Mouse (Mus musculus): ENCODE results near the gene Sgpl1. TPM values are rescaled to one million over a fixed set of nuclear protein-coding genes. Genes with fewer than 3 reads are reported as not detected.

The Sgpl1 gene
- polyA plus RNA-seq, 1 experiment from 2014 or later = 23.4 TPM

DNA sequence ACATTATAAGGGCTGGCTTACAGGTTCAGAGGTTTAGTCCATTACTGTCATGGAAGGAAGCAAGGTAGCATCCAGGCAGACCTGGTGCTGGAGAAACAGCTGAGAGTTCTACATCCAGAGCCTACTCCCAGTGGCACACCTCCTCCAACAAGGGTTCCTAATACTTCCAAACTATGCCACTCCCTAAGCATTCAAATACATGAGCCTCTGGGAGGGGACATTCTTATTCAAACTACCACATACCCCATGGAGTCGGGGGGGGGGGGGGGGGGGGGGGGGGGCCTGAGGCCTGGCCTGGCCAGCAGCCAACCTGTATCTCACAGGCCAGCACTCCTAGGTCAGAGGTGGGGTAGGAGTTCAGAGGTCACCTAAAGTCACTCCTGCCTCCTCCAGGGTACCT is 88.4 kb downstream of the Sgpl1 start:
- Histone ChIP-seq H3K36me3 (no peaks in the 10 kb centered on the region), H3K9me3 (replicated peaks) (no peaks in the 10 kb centered on the region; the same call in 1 of the 2 replicates), H3K27me3 (no peaks in the 10 kb centered on the region), H3K4me1 (replicated peaks) (peaks cover 10% of the 10 kb centered on the region), H3K27ac (peak overlapping the region; percentile 57), H3K9ac (no peak overlapping the region), H3K4me3 (no peak overlapping the region), H3K4me2 (no peak overlapping the region)
- no peak for ATAC-seq (replicated peaks; ENCODE audit: insufficient number of reproducible peaks, insufficient read depth, low FRiP score, low read depth)
- WGBS = no CpG with 5 or more reads among the region's 1 CpGs

DNA sequence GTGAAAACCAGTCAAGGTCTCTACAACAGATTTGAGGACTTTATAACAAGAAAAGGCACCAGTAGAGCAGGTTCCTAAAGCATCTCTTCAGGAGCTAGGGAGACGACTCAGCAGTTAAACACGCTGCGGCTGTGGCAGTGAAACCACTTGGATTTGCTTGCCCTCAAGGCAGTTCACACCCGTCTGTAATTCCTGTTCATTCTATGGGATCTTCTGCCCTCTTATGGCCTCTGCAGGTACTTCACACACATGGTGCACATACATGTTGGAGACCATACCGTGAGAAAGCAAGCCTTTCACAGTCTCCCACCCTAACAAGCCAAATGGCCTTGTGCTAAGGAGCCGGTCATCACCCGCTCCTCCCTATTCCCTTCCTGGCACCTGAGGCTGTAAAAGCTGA is 90.8 kb downstream of the Sgpl1 start:
- H3K4me3 ChIP-seq = no peak overlapping the region
- H3K36me3 ChIP-seq = no peaks in the 10 kb centered on the region
- 91% methylated on average over 7 of the region's 7 CpGs for WGBS
- H3K9ac ChIP-seq = no peak overlapping the region
- no peaks in the 10 kb centered on the region; the same call in 1 of the 2 replicates for H3K9me3 ChIP-seq (replicated peaks)
- no peak overlapping the region for H3K4me2 ChIP-seq
- H3K27me3 ChIP-seq = no peaks in the 10 kb centered on the region
- no peak overlapping the region for H3K27ac ChIP-seq
- no peak for ATAC-seq (replicated peaks; ENCODE audit: insufficient number of reproducible peaks, insufficient read depth, low FRiP score, low read depth)
- H3K4me1 ChIP-seq (replicated peaks) = peaks cover 10% of the 10 kb centered on the region

DNA sequence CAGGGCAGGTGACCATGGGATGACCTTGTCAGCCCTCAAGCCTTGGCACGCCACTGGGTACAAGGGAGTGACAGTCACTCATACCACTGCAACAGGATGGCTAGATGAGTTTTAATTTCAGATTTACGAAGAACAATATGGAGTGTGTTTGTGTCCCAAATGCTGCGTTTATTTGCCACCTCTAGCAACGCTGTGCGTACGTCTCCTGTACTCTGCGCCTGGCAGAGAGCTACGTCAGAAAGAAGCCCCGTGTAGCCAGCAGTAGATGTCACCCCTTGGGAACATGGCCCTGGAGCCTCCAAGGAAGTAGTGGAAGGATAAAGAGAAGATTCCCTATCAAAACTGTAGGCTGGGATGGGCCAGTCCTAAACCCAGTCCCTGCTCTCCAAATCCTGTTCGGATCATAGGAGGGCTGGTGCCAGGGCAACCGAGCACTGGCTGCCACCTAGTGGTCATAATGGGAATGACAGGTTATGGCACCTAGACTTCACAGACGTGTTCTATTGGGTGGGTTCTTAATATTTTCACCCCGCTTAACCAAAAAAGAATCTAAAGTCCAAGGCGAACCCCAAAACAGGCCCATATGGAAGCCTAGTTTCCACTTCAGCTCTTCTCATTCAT is 95.4 kb downstream of the Sgpl1 start:
- no peaks in the 10 kb centered on the region; the same call in 1 of the 2 replicates for H3K9me3 ChIP-seq (replicated peaks)
- H3K4me2 ChIP-seq = no peak overlapping the region
- WGBS = 56% methylated on average over 14 of the region's 14 CpGs
- no peaks in the 10 kb centered on the region for H3K36me3 ChIP-seq
- H3K27ac ChIP-seq = no peak overlapping the region
- H3K4me1 ChIP-seq (replicated peaks) = no peaks in the 10 kb centered on the region
- no peak overlapping the region for H3K9ac ChIP-seq
- H3K4me3 ChIP-seq = no peak overlapping the region
- H3K27me3 ChIP-seq = no peaks in the 10 kb centered on the region
- ATAC-seq (replicated peaks; ENCODE audit: insufficient number of reproducible peaks, insufficient read depth, low FRiP score, low read depth) = no peak

Small RNAs within 50 kb of the gene (microRNA-seq; reads per million reads assigned to microRNA genes)
- not detected for gene Gm44308

Other genes with a start within 250 kb of the Sgpl1 start
- gene Pcbd1, start 58.4 kb downstream of the Sgpl1 start, polyA plus RNA-seq (2015; fragmentation: Nextera tagmentation; extraction: Ambion mirVana) = 53.0 and 59.8 TPM in 2 replicates
- gene Tbata, start 24.3 kb upstream of the Sgpl1 start, polyA plus RNA-seq (2015; fragmentation: Nextera tagmentation; extraction: Ambion mirVana) = 4.3 and 41.6 TPM in 2 replicates
- 1.4 and 2.3 TPM in 2 replicates for gene Adamts14, start 125.7 kb upstream of the Sgpl1 start, polyA plus RNA-seq (2015; fragmentation: Nextera tagmentation; extraction: Ambion mirVana)
- gene Prf1, start 150.1 kb upstream of the Sgpl1 start, polyA plus RNA-seq (2015; fragmentation: Nextera tagmentation; extraction: Ambion mirVana) = 0.09 TPM in 1 of 2 replicates, not detected in the other
- 21.8 and 25.9 TPM in 2 replicates for gene Pald1, start 235.8 kb upstream of the Sgpl1 start, polyA plus RNA-seq (2015; fragmentation: Nextera tagmentation; extraction: Ambion mirVana)

All from heart, embryonic 15.5 days (tissue).